Mouse (Mus musculus) neural tube, embryonic 10.5 days (tissue): ENCODE measurements around the gene 4921504E06Rik.

ENCODE experiments used
- DNase-seq: peaks from one replicate; pipeline ENCODE4 v3.0.0-alpha.2; 2017; ENCODE audit warnings: low spot score; ENCODE audit errors: extremely low spot score

Gene 4921504E06Rik

GRCm38 (mm10) chr2:19511032-19511431 is 42.7 kb downstream of the 4921504E06Rik start:
- DNase-seq: no peak

- no peak for DNase-seq
Observed at GRCm38 (mm10) chr2:19505744-19506143, 48.0 kb downstream of the 4921504E06Rik start.

- no peak for DNase-seq
Observed at GRCm38 (mm10) chr2:19490262-19490661, 63.5 kb downstream of the 4921504E06Rik start.

- no peak for DNase-seq
Observed at GRCm38 (mm10) chr2:19461940-19462339, 91.8 kb downstream of the 4921504E06Rik start.

GRCm38 (mm10) chr2:19458785-19459184 is 94.9 kb downstream of the 4921504E06Rik start:
- no peak for DNase-seq

- DNase-seq: no peak
Observed at GRCm38 (mm10) chr2:19455857-19456482, 97.7 kb downstream of the 4921504E06Rik start.

- no peak for DNase-seq
Observed at GRCm38 (mm10) chr2:19455228-19455627, 98.5 kb downstream of the 4921504E06Rik start.

GRCm38 (mm10) chr2:19452531-19453055 is 101.1 kb downstream of the 4921504E06Rik start:
- no peak for DNase-seq

- no peak for DNase-seq
Observed at GRCm38 (mm10) chr2:19449308-19449707, 104.4 kb downstream of the 4921504E06Rik start.

- peak; percentile 61 for DNase-seq
Observed at GRCm38 (mm10) chr2:19448042-19448700, 105.5 kb downstream of the 4921504E06Rik start.

- peak; percentile 27 for DNase-seq
Observed at GRCm38 (mm10) chr2:19446746-19447145, 107.0 kb downstream of the 4921504E06Rik start.

GRCm38 (mm10) chr2:19445871-19446501 is 107.7 kb downstream of the 4921504E06Rik start:
- DNase-seq: peak; percentile 65

GRCm38 (mm10) chr2:19444931-19445831 is 108.5 kb downstream of the 4921504E06Rik start, which contains the start of gene Ptf1a:
Gene Ptf1a (plus strand): TSS chr2:19445663.
- DNase-seq: peak; percentile 59

GRCm38 (mm10) chr2:19444346-19444745 is 109.4 kb downstream of the 4921504E06Rik start:
- no peak for DNase-seq

GRCm38 (mm10) chr2:19431614-19432323 is 121.9 kb downstream of the 4921504E06Rik start:
- no peak for DNase-seq

- DNase-seq: peak; percentile 54
Observed at GRCm38 (mm10) chr2:19431186-19431585, 122.5 kb downstream of the 4921504E06Rik start.

- DNase-seq: peak; percentile 53
Observed at GRCm38 (mm10) chr2:19430746-19431145, 123.0 kb downstream of the 4921504E06Rik start.

- DNase-seq: no peak
Observed at GRCm38 (mm10) chr2:19429691-19430690, 123.7 kb downstream of the 4921504E06Rik start.

- DNase-seq: peak; percentile 70
Observed at GRCm38 (mm10) chr2:19429031-19429430, 124.7 kb downstream of the 4921504E06Rik start.
